Mouse (Mus musculus) spleen, adult 2 months (tissue): Measurements from ENCODE around the gene H2-Q7.

Source experiments
- CTCF ChIP-seq: fragments of 200-500 bp; IDR thresholded peaks from 2 replicates; pipeline ENCODE4 v1.5.1; 2011; ENCODE audit warnings: mild to moderate bottlenecking, inconsistent platforms; ENCODE audit not compliant: insufficient read depth, insufficient read length, insufficient replicate concordance; ENCODE audit errors: extremely low read depth
- POLR2A ChIP-seq: fragments of 200-500 bp; IDR thresholded peaks from 2 replicates; pipeline ENCODE4 v1.6.1; 2011; ENCODE audit warnings: low read depth, low read length, inconsistent platforms

DNA sequence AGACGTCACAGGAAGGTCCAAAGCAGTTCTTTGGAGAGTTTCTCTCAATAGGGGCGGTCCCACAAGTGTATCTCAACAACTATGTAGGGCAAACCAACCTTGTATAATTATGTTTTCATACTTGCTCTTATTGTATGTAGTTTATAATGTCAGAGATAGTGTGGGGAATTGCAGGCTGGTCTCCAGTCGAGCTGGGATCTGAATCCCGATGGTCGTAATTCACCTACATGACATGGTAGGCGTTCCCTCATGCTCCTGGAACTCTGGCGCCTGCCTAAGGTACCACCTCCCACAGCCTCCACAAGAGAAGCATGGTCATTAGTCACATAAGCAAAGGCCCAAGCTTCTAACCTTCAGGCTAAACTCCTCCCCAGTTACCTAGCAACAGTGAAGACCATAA lies 20.2 kb upstream of the H2-Q7 start:
- TF ChIP-seq POLR2A = no peak
- no peak for TF ChIP-seq CTCF
